In the genomic region with DNA sequence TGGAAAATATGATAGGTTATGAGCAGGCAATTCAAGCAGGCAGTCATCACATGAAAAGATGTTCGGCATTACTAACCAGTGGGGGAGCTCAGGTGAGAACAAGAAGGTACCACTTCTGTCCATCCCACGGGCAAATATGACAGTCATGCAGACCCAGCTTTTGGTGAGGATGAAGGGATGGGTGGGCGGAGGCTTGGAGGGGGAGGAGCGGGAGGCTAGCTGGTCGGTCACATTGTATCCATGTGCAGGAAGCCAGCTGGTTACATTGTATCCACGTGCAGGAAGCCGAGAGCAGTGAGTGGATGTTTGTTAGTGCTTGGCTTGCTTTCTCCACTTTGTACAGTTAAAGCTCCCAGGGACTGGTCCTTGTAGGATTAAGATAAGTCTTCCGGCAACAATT, we compare ENCODE assay signal across 21 mouse cellular contexts.
"Had no signal": no experiment of that assay in that cellular context is flagged by ENCODE, and none has a peak within 500 bp of the region (broad histone marks: within the 10 kb centered on the region; RNA-seq: fewer than 3 reads in every experiment).

No protein-coding gene starts in this region.

- ATAC-seq: liver, postnatal 0 days; lung, postnatal 0 days; midbrain, embryonic 13.5 days; midbrain, embryonic 15.5 days had no signal

- H3K4me2 ChIP-seq: liver, embryonic 13.5 days; liver, embryonic 15.5 days; lung, embryonic 15.5 days; midbrain, embryonic 13.5 days; midbrain, embryonic 15.5 days; neural tube, embryonic 13.5 days had no signal

- H3K4me1 ChIP-seq: liver, embryonic 13.5 days; liver, embryonic 15.5 days; lung, embryonic 15.5 days; midbrain, embryonic 15.5 days had no signal

- H3K27ac ChIP-seq: liver, embryonic 13.5 days; liver, embryonic 15.5 days; lung, embryonic 15.5 days; macrophage; midbrain, embryonic 13.5 days; midbrain, embryonic 15.5 days; neural tube, embryonic 13.5 days had no signal

- DNase-seq: liver, embryonic 13.5 days; liver, postnatal 0 days; lung, adult 2 months; lung, postnatal 14 days; lung, postnatal 36 days; retina, postnatal 1 day; right cerebral cortex, adult 18-20 months; right cerebral cortex, postnatal 25 days; right cerebral cortex, postnatal 4 days; spleen, adult 18-20 months; thymus, adult 18-20 months; thymus, postnatal 14 days; thymus, postnatal 36 days had no signal

- H3K9ac ChIP-seq: liver, embryonic 13.5 days; liver, embryonic 15.5 days; liver, postnatal 0 days; lung, embryonic 15.5 days; midbrain, embryonic 13.5 days; midbrain, embryonic 15.5 days; neural tube, embryonic 13.5 days had no signal

- H3K36me3 ChIP-seq: liver, embryonic 13.5 days; liver, embryonic 15.5 days; lung, embryonic 15.5 days; midbrain, embryonic 13.5 days; midbrain, embryonic 15.5 days; neural tube, embryonic 13.5 days had no signal

- H3K9me3 ChIP-seq: liver, embryonic 13.5 days; liver, embryonic 15.5 days; lung, embryonic 15.5 days; megakaryocyte, embryonic 14.5 days; midbrain, embryonic 15.5 days; neural tube, embryonic 13.5 days had no signal

- H3K27me3 ChIP-seq: liver, embryonic 13.5 days; liver, embryonic 15.5 days; lung, embryonic 15.5 days; midbrain, embryonic 13.5 days; midbrain, embryonic 15.5 days; neural tube, embryonic 13.5 days had no signal

- H3K4me3 ChIP-seq: liver, embryonic 13.5 days; liver, embryonic 15.5 days; lung, embryonic 15.5 days; megakaryocyte, embryonic 14.5 days; midbrain, embryonic 13.5 days; midbrain, embryonic 15.5 days; neural tube, embryonic 13.5 days had no signal
